Mouse (Mus musculus): ENCODE data around the gene Anks6. TPM values are rescaled to one million over a fixed set of nuclear protein-coding genes. Genes with fewer than 3 reads are reported as not detected.

The Anks6 gene
- polyA plus RNA-seq, 2 experiments = 0.05 to 0.23 TPM

DNA sequence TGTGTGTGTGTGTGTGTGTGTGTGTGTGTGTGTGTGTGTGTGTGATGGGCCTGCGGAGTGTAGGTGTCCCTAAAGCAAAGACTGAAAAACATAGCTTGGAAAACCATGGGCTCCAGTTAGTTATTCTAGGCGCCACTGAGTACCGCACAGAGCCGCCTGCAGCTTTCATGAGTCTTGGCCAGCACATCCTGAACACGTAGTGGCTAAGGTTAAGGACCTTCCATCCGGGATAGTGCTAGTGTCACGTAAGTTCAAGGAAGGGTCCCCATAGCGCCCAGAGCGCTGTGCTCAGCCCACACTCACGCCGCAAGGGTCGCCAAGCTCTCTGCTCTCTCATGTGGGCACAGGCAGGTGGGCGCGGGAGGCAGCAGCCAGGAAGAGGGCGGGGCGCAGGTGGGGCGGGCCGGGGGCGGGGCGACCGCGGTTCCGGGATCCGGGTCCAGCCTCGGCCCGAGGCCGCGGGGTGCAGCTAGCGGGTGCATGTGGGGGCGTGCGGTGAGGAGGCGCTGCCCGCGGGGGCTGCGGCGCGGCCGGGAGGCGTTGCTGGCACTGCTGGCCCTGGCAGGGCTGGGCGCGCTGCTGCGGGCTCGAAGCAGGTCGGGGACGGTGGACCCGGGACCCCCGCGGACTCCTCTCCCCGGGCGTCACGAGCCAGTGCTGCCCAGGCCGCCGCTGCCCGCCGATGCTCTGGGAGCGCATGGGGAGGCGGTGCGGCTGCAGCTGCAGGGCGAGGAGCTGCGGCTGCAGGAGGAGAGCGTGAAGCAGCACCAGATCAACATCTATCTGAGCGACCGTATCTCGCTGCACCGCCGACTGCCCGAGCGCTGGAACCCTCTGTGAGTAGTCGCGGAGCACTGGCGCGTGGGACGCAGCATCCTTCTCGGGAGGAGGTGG, 34.5 kb upstream of the Anks6 start, which contains the start of gene Galnt12:
Gene Galnt12 (plus strand): TSS at position 417 of the 894 bp plus-strand sequence.
- DNase-seq (ENCODE audit: low read depth in 3 of 3, low spot score in 3 of 3) (no peak), ATAC-seq (ENCODE audit: insufficient read depth) (no peak)
- H3K4me1 ChIP-seq (replicated peaks; ENCODE audit: control insufficient read depth in 2 of 2, insufficient read depth in 2 of 2, low read length in 1 of 2) = no peaks in the 10 kb centered on the region
- H3K27ac ChIP-seq = no peak within 1 kb of the TSS
- H3K9ac ChIP-seq (replicated peaks) = no peak within 1 kb of the TSS
- H3K36me3 ChIP-seq (replicated peaks; ENCODE audit: control insufficient read depth, insufficient read depth, low read depth) = no peaks in the 10 kb centered on the region
- peak within 1 kb of the TSS; percentile 61 for H3K4me2 ChIP-seq (ENCODE audit: low read depth)
- H3K27me3 ChIP-seq (ENCODE audit: control insufficient read depth, insufficient read depth, low read length) = peaks cover 33% of the 10 kb centered on the region
- 2% methylated on average over 59 of the region's 74 CpGs for WGBS (ENCODE audit: insufficient replicate concordance)
- H3K9me3 ChIP-seq (ENCODE audit: control insufficient read depth, low read length) = no peaks in the 10 kb centered on the region
- H3K4me3 ChIP-seq (ENCODE audit: insufficient read depth in 1 of 2, low read depth in 2 of 2, low read length in 2 of 2) = peak within 1 kb of the TSS; percentile 35 to 38
- TF ChIP-seq EP300 (IDR thresholded peaks at IDR 0.05; ENCODE audit: low read depth) = no peak
- TF ChIP-seq CTCF (IDR thresholded peaks at IDR 0.05; ENCODE audit: low read depth) = no peak

- no peak for ATAC-seq (ENCODE audit: insufficient read depth)
- TF ChIP-seq CTCF (IDR thresholded peaks at IDR 0.05; ENCODE audit: low read depth) = no peak
- TF ChIP-seq EP300 (IDR thresholded peaks at IDR 0.05; ENCODE audit: low read depth) = no peak
- no peaks in the 10 kb centered on the region for H3K4me1 ChIP-seq (replicated peaks; ENCODE audit: control insufficient read depth in 2 of 2, insufficient read depth in 2 of 2, low read length in 1 of 2)
- H3K4me2 ChIP-seq (ENCODE audit: low read depth) = no peak overlapping the region
- 67% methylated on average over 7 of the region's 7 CpGs for WGBS (ENCODE audit: insufficient replicate concordance)
- no peaks in the 10 kb centered on the region for H3K9me3 ChIP-seq (ENCODE audit: control insufficient read depth, low read length)
- peaks cover 28% of the 10 kb centered on the region for H3K27me3 ChIP-seq (ENCODE audit: control insufficient read depth, insufficient read depth, low read length)
- DNase-seq (ENCODE audit: low read depth in 3 of 3, low spot score in 3 of 3) = no peak
- no peaks in the 10 kb centered on the region for H3K36me3 ChIP-seq (replicated peaks; ENCODE audit: control insufficient read depth, insufficient read depth, low read depth)
- no peak overlapping the region for H3K4me3 ChIP-seq (ENCODE audit: insufficient read depth in 1 of 2, low read depth in 2 of 2, low read length in 2 of 2)
- H3K27ac ChIP-seq = no peak overlapping the region
- no peak overlapping the region for H3K9ac ChIP-seq (replicated peaks)
Measured at GRCm38 (mm10) chr4:47088671-47089070, 31.4 kb upstream of the Anks6 start.

DNA sequence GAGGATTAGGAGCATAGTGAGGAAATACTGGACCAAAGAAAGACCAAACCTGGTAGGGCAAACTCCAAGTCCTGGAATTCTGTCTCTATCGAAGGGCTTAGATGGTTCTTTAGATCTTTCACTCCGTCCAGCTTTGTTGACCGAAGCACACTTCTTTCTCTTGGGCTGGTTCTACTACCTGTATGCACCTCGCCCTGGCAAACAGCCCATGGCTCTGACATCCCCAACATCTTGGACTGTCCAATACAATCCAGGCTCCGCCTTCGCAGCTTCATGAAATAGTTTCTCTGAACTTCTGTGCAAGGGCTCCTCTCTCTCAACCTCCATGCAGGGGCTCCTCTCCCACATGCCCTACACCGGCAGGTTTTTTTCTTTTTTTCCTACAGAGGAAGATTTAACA, 26.6 kb upstream of the Anks6 start:
- ATAC-seq (ENCODE audit: insufficient read depth) (no peak), DNase-seq (ENCODE audit: low read depth in 3 of 3, low spot score in 3 of 3) (no peak)
- Histone ChIP-seq H3K4me2 (ENCODE audit: low read depth) (no peak overlapping the region), H3K4me1 (replicated peaks; ENCODE audit: control insufficient read depth in 2 of 2, insufficient read depth in 2 of 2, low read length in 1 of 2) (no peaks in the 10 kb centered on the region), H3K36me3 (replicated peaks; ENCODE audit: control insufficient read depth, insufficient read depth, low read depth) (no peaks in the 10 kb centered on the region), H3K9ac (replicated peaks) (no peak overlapping the region), H3K9me3 (ENCODE audit: control insufficient read depth, low read length) (no peaks in the 10 kb centered on the region), H3K27ac (no peak overlapping the region), H3K4me3 (ENCODE audit: insufficient read depth in 1 of 2, low read depth in 2 of 2, low read length in 2 of 2) (no peak overlapping the region), H3K27me3 (ENCODE audit: control insufficient read depth, insufficient read depth, low read length) (no peaks in the 10 kb centered on the region)
- 57% methylated on average over 7 of the region's 7 CpGs for WGBS (ENCODE audit: insufficient replicate concordance)
- TF ChIP-seq EP300 (IDR thresholded peaks at IDR 0.05; ENCODE audit: low read depth) (no peak), CTCF (IDR thresholded peaks at IDR 0.05; ENCODE audit: low read depth) (no peak)

GRCm38 (mm10) chr4:47080647-47081010, 23.4 kb upstream of the Anks6 start:
- Histone ChIP-seq H3K4me3 (ENCODE audit: insufficient read depth in 1 of 2, low read depth in 2 of 2, low read length in 2 of 2) (no peak overlapping the region), H3K27ac (no peak overlapping the region), H3K9ac (replicated peaks) (no peak overlapping the region), H3K4me2 (ENCODE audit: low read depth) (no peak overlapping the region), H3K27me3 (ENCODE audit: control insufficient read depth, insufficient read depth, low read length) (no peaks in the 10 kb centered on the region), H3K4me1 (replicated peaks; ENCODE audit: control insufficient read depth in 2 of 2, insufficient read depth in 2 of 2, low read length in 1 of 2) (no peaks in the 10 kb centered on the region), H3K36me3 (replicated peaks; ENCODE audit: control insufficient read depth, insufficient read depth, low read depth) (no peaks in the 10 kb centered on the region), H3K9me3 (ENCODE audit: control insufficient read depth, low read length) (no peaks in the 10 kb centered on the region)
- WGBS (ENCODE audit: insufficient replicate concordance) = 66% methylated on average over 4 of the region's 4 CpGs
- no peak for TF ChIP-seq CTCF (IDR thresholded peaks at IDR 0.05; ENCODE audit: low read depth)
- TF ChIP-seq EP300 (IDR thresholded peaks at IDR 0.05; ENCODE audit: low read depth) = no peak
- ATAC-seq (ENCODE audit: insufficient read depth) (no peak), DNase-seq (ENCODE audit: low read depth in 3 of 3, low spot score in 3 of 3) (no peak)

GRCm38 (mm10) chr4:47079997-47080646, 22.9 kb upstream of the Anks6 start:
- H3K4me1 ChIP-seq (replicated peaks; ENCODE audit: control insufficient read depth in 2 of 2, insufficient read depth in 2 of 2, low read length in 1 of 2) = no peaks in the 10 kb centered on the region
- no peak for ATAC-seq (ENCODE audit: insufficient read depth)
- DNase-seq (ENCODE audit: low read depth in 3 of 3, low spot score in 3 of 3) = no peak
- no peak overlapping the region for H3K4me2 ChIP-seq (ENCODE audit: low read depth)
- H3K9me3 ChIP-seq (ENCODE audit: control insufficient read depth, low read length) = no peaks in the 10 kb centered on the region
- TF ChIP-seq EP300 (IDR thresholded peaks at IDR 0.05; ENCODE audit: low read depth) = no peak
- TF ChIP-seq CTCF (IDR thresholded peaks at IDR 0.05; ENCODE audit: low read depth) = no peak
- H3K36me3 ChIP-seq (replicated peaks; ENCODE audit: control insufficient read depth, insufficient read depth, low read depth) = no peaks in the 10 kb centered on the region
- H3K9ac ChIP-seq (replicated peaks) = no peak overlapping the region
- no peak overlapping the region for H3K27ac ChIP-seq
- WGBS (ENCODE audit: insufficient replicate concordance) = 45% methylated on average over 17 of the region's 17 CpGs
- no peaks in the 10 kb centered on the region for H3K27me3 ChIP-seq (ENCODE audit: control insufficient read depth, insufficient read depth, low read length)
- no peak overlapping the region for H3K4me3 ChIP-seq (ENCODE audit: insufficient read depth in 1 of 2, low read depth in 2 of 2, low read length in 2 of 2)
